Mouse (Mus musculus) E14TG2a.4 (cell line): ENCODE results near the gene Tinf2.
A peak's percentile ranks its signal among the peaks of the same experiment; 100 is the strongest.

Experiments used
- H3K27me3 ChIP-seq: 2 replicates; pipeline ENCODE4 v1.6.1; 2014; ENCODE audit warnings: low read length, control low read depth; ENCODE audit not compliant: insufficient read depth
- H3K36me3 ChIP-seq: 2 replicates; pipeline ENCODE4 v1.6.1; 2014; ENCODE audit warnings: low read length, control low read depth; ENCODE audit not compliant: insufficient read depth
- H3K4me1 ChIP-seq: replicated peaks from 2 replicates; pipeline ENCODE4 v1.6.1; 2014; ENCODE audit warnings: low read depth, low read length, control low read depth
- H3K4me3 ChIP-seq: replicated peaks from 2 replicates; pipeline ENCODE4 v1.5.1; 2014; ENCODE audit warnings: mild to moderate bottlenecking, low read length
- H3K9me3 ChIP-seq: 2 replicates; pipeline ENCODE4 v1.6.1; 2014; ENCODE audit warnings: low read length, control low read depth
- CTCF ChIP-seq: conservative IDR thresholded peaks from 2 replicates; pipeline ENCODE4 v1.5.1; 2014; ENCODE audit warnings: low read length
- NANOG ChIP-seq: IDR thresholded peaks from 2 replicates; pipeline ENCODE4 v1.6.1; 2014; ENCODE audit warnings: borderline replicate concordance, low read length, mixed read lengths
- POU5F1 ChIP-seq: IDR thresholded peaks from 2 replicates; pipeline ENCODE4 v1.6.1; 2014; ENCODE audit warnings: low read length, borderline replicate concordance

Tinf2 gene

GRCm38 (mm10) chr14:55713007-55713728 lies 31.5 kb upstream of the Tinf2 start:
- H3K36me3 ChIP-seq, result peaks cover 32% of the 10 kb centered on the region
- H3K9me3 ChIP-seq, result no peaks in the 10 kb centered on the region
- peak overlapping the region; percentile 74 for H3K4me3 ChIP-seq
- TF ChIP-seq CTCF (no peak), POU5F1 (no peak), NANOG (no peak)
- peaks cover 75% of the 10 kb centered on the region for H3K4me1 ChIP-seq
- peaks cover 26% of the 10 kb centered on the region for H3K27me3 ChIP-seq

GRCm38 (mm10) chr14:55711786-55712185 lies 30.2 kb upstream of the Tinf2 start:
- Histone ChIP-seq H3K9me3 (no peaks in the 10 kb centered on the region), H3K4me3 (peak overlapping the region; percentile 74), H3K27me3 (peaks cover 26% of the 10 kb centered on the region), H3K36me3 (peaks cover 28% of the 10 kb centered on the region), H3K4me1 (peaks cover 85% of the 10 kb centered on the region)
- peak; percentile 17; the same call in 1 of the 2 replicates for TF ChIP-seq CTCF
- TF ChIP-seq NANOG, result no peak

GRCm38 (mm10) chr14:55709509-55709908 lies 27.9 kb upstream of the Tinf2 start:
- Histone ChIP-seq H3K27me3 (peaks cover 26% of the 10 kb centered on the region), H3K36me3 (peaks cover 35% of the 10 kb centered on the region), H3K9me3 (no peaks in the 10 kb centered on the region), H3K4me3 (peak overlapping the region; percentile 60), H3K4me1 (peaks cover 91% of the 10 kb centered on the region)
- no peak for TF ChIP-seq NANOG
- no peak for TF ChIP-seq CTCF
- TF ChIP-seq POU5F1, result no peak

GRCm38 (mm10) chr14:55707397-55707796 lies 25.8 kb upstream of the Tinf2 start:
- Histone ChIP-seq H3K4me1 (peaks cover 91% of the 10 kb centered on the region), H3K36me3 (peaks cover 54% of the 10 kb centered on the region), H3K4me3 (no peak overlapping the region), H3K27me3 (peaks cover 16% of the 10 kb centered on the region), H3K9me3 (no peaks in the 10 kb centered on the region)
- TF ChIP-seq POU5F1 (no peak), NANOG (no peak), CTCF (no peak)

- Histone ChIP-seq H3K4me1 (peaks cover 91% of the 10 kb centered on the region), H3K9me3 (no peaks in the 10 kb centered on the region), H3K4me3 (peak overlapping the region; percentile 39; the same call in 1 of the 2 replicates), H3K27me3 (0 out of 2 replicates have a peak, but pooled peaks cover 4% of the 10 kb centered on the region), H3K36me3 (peaks cover 54% of the 10 kb centered on the region)
- TF ChIP-seq CTCF (no peak), POU5F1 (no peak), NANOG (no peak)
These were observed 24.5 kb upstream of the Tinf2 start for GRCm38 (mm10) chr14:55706051-55706600.

GRCm38 (mm10) chr14:55702761-55703160 lies 21.1 kb upstream of the Tinf2 start:
- H3K9me3 ChIP-seq, result no peaks in the 10 kb centered on the region

GRCm38 (mm10) chr14:55701131-55701530 lies 19.5 kb upstream of the Tinf2 start:
- Histone ChIP-seq H3K36me3 (peaks cover 55% of the 10 kb centered on the region), H3K4me3 (no peak overlapping the region), H3K9me3 (no peaks in the 10 kb centered on the region), H3K4me1 (peaks cover 59% of the 10 kb centered on the region), H3K27me3 (no peaks in the 10 kb centered on the region)
- no peak for TF ChIP-seq NANOG
- TF ChIP-seq CTCF, result no peak
- TF ChIP-seq POU5F1, result no peak

More at GRCm38 (mm10) chr14:55702761-55703160, 21.1 kb upstream of the Tinf2 start:
- H3K4me1 ChIP-seq, result peaks cover 74% of the 10 kb centered on the region
- no peaks in the 10 kb centered on the region for H3K27me3 ChIP-seq
- no peak for TF ChIP-seq NANOG
- TF ChIP-seq POU5F1, result no peak
- no peak for TF ChIP-seq CTCF
- H3K4me3 ChIP-seq, result 0 out of 2 replicates have a peak overlapping the region, but pooled peaks have one; percentile 5
- H3K36me3 ChIP-seq, result peaks cover 70% of the 10 kb centered on the region

GRCm38 (mm10) chr14:55697226-55697625 lies 15.6 kb upstream of the Tinf2 start:
- no peaks in the 10 kb centered on the region for H3K27me3 ChIP-seq
- no peak overlapping the region for H3K4me3 ChIP-seq
- peaks cover 30% of the 10 kb centered on the region for H3K4me1 ChIP-seq
- peaks cover 20% of the 10 kb centered on the region for H3K36me3 ChIP-seq
- no peaks in the 10 kb centered on the region for H3K9me3 ChIP-seq
- no peak for TF ChIP-seq NANOG
- no peak for TF ChIP-seq CTCF
- TF ChIP-seq POU5F1, result no peak

GRCm38 (mm10) chr14:55689433-55689832 lies 7.8 kb upstream of the Tinf2 start:
- no peak for TF ChIP-seq CTCF
- no peak for TF ChIP-seq POU5F1
- no peak for TF ChIP-seq NANOG
- no peaks in the 10 kb centered on the region for H3K9me3 ChIP-seq
- peaks cover 4% of the 10 kb centered on the region; the same call in 1 of the 2 replicates for H3K27me3 ChIP-seq
- peaks cover 10% of the 10 kb centered on the region for H3K4me1 ChIP-seq
- H3K4me3 ChIP-seq, result no peak overlapping the region
- H3K36me3 ChIP-seq, result no peaks in the 10 kb centered on the region
